Mouse (Mus musculus) stomach, postnatal 0 days (tissue): ENCODE measurements around the gene Pnma5. TPM values are rescaled to one million over a fixed set of nuclear protein-coding genes. Genes with fewer than 3 reads are reported as not detected.
A peak's percentile ranks its signal among the peaks of the same experiment; 100 is the strongest.
"Not testable (repeated sequence)": the region's sequence is repeated elsewhere in the genome, so short reads cannot be mapped to it uniquely, and the experiment has no call there.

ENCODE experiments used
- ATAC-seq: fragments of 200-750 bp; cut with Nextera tagmentation; 2 replicates; pipeline ENCODE4 v1.8.0; 2017; ENCODE audit not compliant: low FRiP score, low TSS enrichment
- DNase-seq: peaks from one replicate; pipeline ENCODE4 v3.0.0-alpha.2; 2016; ENCODE audit warnings: low spot score
- H3K27ac ChIP-seq: fragments of 300-500 bp; sonication (generic); replicated peaks from 2 replicates; pipeline ENCODE4 v1.5.1; 2014; ENCODE audit warnings: mild to moderate bottlenecking, control low read depth
- H3K27me3 ChIP-seq: fragments of 300-500 bp; sonication (generic); 2 replicates; pipeline ENCODE4 v1.6.1; 2014; ENCODE audit warnings: low read length; ENCODE audit not compliant: control insufficient read depth, insufficient read depth
- H3K36me3 ChIP-seq: fragments of 300-500 bp; sonication (generic); 2 replicates; pipeline ENCODE4 v1.6.1; 2014; ENCODE audit warnings: low read length, mixed read lengths; ENCODE audit not compliant: control insufficient read depth, insufficient read depth
- H3K4me1 ChIP-seq: fragments of 300-500 bp; sonication (generic); replicated peaks from 2 replicates; pipeline ENCODE4 v1.6.1; 2014; ENCODE audit warnings: antibody characterized with exemption; ENCODE audit not compliant: control insufficient read depth, insufficient read depth
- H3K4me2 ChIP-seq: fragments of 300-500 bp; sonication (generic); replicated peaks from 2 replicates; pipeline ENCODE4 v1.6.1; 2014; ENCODE audit warnings: low read depth, mild to moderate bottlenecking, control low read depth, moderate library complexity
- H3K4me3 ChIP-seq: fragments of 300-500 bp; sonication (generic); 2 replicates; pipeline ENCODE4 v1.5.1; 2014; ENCODE audit warnings: low read depth, low read length, control low read depth
- H3K9ac ChIP-seq: fragments of 300-500 bp; sonication (generic); 2 replicates; pipeline ENCODE4 v1.6.1; 2014; ENCODE audit warnings: mild to moderate bottlenecking, low read length, control low read depth, mixed read lengths
- H3K9me3 ChIP-seq: fragments of 300-500 bp; sonication (generic); 2 replicates; pipeline ENCODE4 v1.6.1; 2016; ENCODE audit warnings: low read length; ENCODE audit not compliant: control insufficient read depth
- CTCF ChIP-seq: IDR thresholded peaks from 2 replicates; pipeline ENCODE4 v1.5.1; 2016; ENCODE audit warnings: antibody characterized with exemption, low read depth, mild to moderate bottlenecking, moderate library complexity
- EP300 ChIP-seq: optimal IDR thresholded peaks from 2 replicates; pipeline ENCODE3; 2016; ENCODE audit warnings: antibody characterized with exemption
- WGBS: fragments of 180-500 bp; shearing (Covaris S2); extraction: QIAGEN DNeasy Blood & Tissue Kit; methylation state at CpG from one replicate; pipeline ENCODE4 v1.1.7; 2014; 5-methylcytosine and 5-hydroxymethylcytosine counted together
- polyA plus RNA-seq: library from polyadenylated mRNA; unstranded; fragments of >200 nt; fragmentation: Nextera tagmentation; extraction: Ambion mirVana; gene quantifications from 2 replicates; pipeline ENCODE4 v1.2.1, GENCODE M21; 2015

Pnma5 gene
- polyA plus RNA-seq = 0.04 and 0.11 TPM in 2 replicates

- H3K27me3 ChIP-seq = no peaks in the 10 kb centered on the region
- DNase-seq (no peak), ATAC-seq (no peak)
- H3K4me3 ChIP-seq = no peak within 1 kb of the TSS
- H3K9me3 ChIP-seq = no peaks in the 10 kb centered on the region
- H3K36me3 ChIP-seq = no peaks in the 10 kb centered on the region
- TF ChIP-seq EP300 (no peak), CTCF (no peak)
- WGBS = 85% methylated on average over 1 of the region's 1 CpGs
- H3K9ac ChIP-seq = no peak within 1 kb of the TSS
- no peak within 1 kb of the TSS for H3K27ac ChIP-seq
- no peaks in the 10 kb centered on the region for H3K4me1 ChIP-seq
- no peak within 1 kb of the TSS for H3K4me2 ChIP-seq
Observed at GRCm38 (mm10) chrX:73037003-73037402, at the start of gene Pnma5. Pnma5 (minus strand) TSS chrX:73037103.

GRCm38 (mm10) chrX:73082267-73083055 lies 45.6 kb upstream of the Pnma5 start, which contains the start of gene Xlr4a:
Xlr4a (minus strand) TSS chrX:73082478.
- not testable (repeated sequence) for H3K4me1 ChIP-seq, H3K9me3 ChIP-seq, H3K27ac ChIP-seq, ATAC-seq, H3K4me3 ChIP-seq, H3K36me3 ChIP-seq, H3K9ac ChIP-seq, H3K4me2 ChIP-seq, H3K27me3 ChIP-seq, DNase-seq
- 81% methylated on average over 18 of the region's 19 CpGs for WGBS

- ATAC-seq = 0 out of 2 replicates have a peak, but pooled peaks have one; percentile 42
- H3K9me3 ChIP-seq, H3K36me3 ChIP-seq, DNase-seq, H3K4me2 ChIP-seq, H3K27ac ChIP-seq, H3K27me3 ChIP-seq, H3K4me3 ChIP-seq, H3K9ac ChIP-seq, H3K4me1 ChIP-seq: not testable (repeated sequence)
- no CpG with 5 or more reads among the region's 5 CpGs for WGBS
Observed at GRCm38 (mm10) chrX:73066765-73067312, 29.9 kb upstream of the Pnma5 start.

- Histone ChIP-seq H3K9me3 (no peaks in the 10 kb centered on the region), H3K36me3 (no peaks in the 10 kb centered on the region), H3K27me3 (no peaks in the 10 kb centered on the region), H3K4me3 (no peak within 1 kb of the TSS), H3K4me2 (peak within 1 kb of the TSS; percentile 23), H3K4me1 (no peaks in the 10 kb centered on the region), H3K27ac (no peak within 1 kb of the TSS), H3K9ac (no peak within 1 kb of the TSS)
- ATAC-seq = peak; percentile 21; the same call in 1 of the 2 replicates
- TF ChIP-seq EP300 (no peak), CTCF (no peak)
- no peak for DNase-seq
- 25% methylated on average over 7 of the region's 7 CpGs for WGBS
Observed at GRCm38 (mm10) chrX:73064415-73064793, 27.5 kb upstream of the Pnma5 start, which contains the start of gene Pnma3. Pnma3 (plus strand) TSS chrX:73064787.

- TF ChIP-seq CTCF = no peak
- TF ChIP-seq EP300 = no peak
- H3K27ac ChIP-seq = no peak overlapping the region
- no peak for DNase-seq
- peak overlapping the region; percentile 23 for H3K4me2 ChIP-seq
- H3K4me1 ChIP-seq = no peaks in the 10 kb centered on the region
- ATAC-seq = peak; percentile 4; the same call in 1 of the 2 replicates
- 51% methylated on average over 24 of the region's 24 CpGs for WGBS
- no peaks in the 10 kb centered on the region for H3K36me3 ChIP-seq
- no peak overlapping the region for H3K9ac ChIP-seq
- H3K4me3 ChIP-seq = no peak overlapping the region
- no peaks in the 10 kb centered on the region for H3K9me3 ChIP-seq
- H3K27me3 ChIP-seq = no peaks in the 10 kb centered on the region
Observed at GRCm38 (mm10) chrX:73063512-73064414, 26.9 kb upstream of the Pnma5 start.
